Mouse (Mus musculus): ENCODE measurements around the gene Stx16.

The Stx16 gene

DNA sequence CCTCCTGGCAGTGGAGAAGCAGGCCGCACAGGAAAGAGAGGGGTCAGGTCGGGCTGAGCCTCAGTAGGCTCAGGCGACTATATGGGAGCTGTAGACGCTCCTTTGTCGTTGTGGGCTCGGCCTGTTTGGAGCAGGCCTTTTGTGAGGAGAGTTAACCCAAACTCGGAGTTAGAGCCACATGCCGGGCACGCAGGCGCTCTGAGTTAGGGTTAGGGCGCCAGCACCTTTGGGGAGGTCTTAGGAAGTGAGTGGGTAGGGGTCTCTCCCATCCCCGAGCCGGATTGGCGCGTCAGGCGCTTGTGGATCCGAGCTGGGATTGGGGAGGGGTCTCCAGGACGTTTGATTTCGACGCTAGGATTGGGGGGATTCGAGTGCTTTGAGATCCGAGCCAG is 321 bp downstream of the Stx16 start:
- DNase-seq (ENCODE audit: low spot score) = no peak

DNA sequence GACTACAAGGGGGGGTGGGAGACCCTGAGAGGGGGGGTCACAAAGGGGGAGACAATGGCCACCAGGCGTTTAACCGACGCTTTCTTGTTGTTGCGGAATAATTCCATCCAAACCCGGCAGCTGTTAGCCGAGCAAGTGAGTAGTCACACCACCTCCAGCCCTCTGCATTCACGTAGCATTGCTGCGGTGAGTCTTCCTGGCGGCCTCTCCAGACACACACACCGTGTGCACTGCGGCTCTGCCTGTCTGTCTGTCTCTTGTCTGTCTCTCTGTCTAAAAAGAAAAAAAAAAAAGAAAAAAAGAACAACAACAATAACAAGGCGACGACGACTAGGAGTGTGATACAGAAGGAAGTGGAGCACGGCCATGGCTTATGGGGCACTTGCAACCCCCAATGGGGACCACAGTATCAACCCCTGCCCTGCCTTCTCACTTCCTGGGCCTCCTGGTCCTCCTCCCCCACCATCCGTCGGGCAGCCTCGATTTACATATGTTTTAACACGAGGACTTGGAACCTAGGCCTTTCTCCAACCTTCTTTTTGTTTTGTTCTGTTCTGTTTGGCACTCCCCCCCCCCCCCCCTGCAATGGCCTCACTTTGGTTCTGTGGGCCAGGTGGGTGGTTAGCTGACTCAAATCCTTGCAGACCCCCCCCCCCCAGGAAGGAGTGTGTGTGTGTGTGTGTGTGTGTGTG is 1.0 kb downstream of the Stx16 start:
- no peak for DNase-seq (ENCODE audit: low spot score)

DNA sequence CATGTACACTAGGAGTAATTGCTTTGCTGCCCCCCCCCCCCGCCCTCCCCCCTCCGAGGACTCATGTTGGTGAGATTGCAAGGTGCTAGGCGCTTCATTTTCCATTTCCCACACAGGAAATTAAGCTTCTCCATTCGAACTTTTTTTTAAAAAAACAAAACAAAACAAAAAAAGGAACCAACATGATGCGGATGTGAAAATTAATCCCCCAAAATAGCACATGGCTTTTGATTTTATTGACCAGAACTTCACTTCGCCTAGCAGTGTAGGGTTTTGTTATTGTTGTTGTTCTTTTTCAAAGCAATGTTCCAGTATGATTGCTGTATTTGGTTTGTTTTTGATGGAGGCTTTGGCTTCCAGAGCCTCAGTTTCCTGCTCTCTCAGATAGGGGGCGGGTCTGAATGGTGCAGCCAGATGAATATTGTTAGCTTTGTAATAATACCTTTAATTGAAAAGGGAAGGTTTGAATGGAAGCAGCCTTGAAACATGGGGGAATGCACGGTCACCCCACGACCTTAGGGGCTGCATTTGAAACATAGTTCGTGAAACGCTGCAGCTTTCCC is 1.7 kb downstream of the Stx16 start:
- no peak for DNase-seq (ENCODE audit: low spot score)

DNA sequence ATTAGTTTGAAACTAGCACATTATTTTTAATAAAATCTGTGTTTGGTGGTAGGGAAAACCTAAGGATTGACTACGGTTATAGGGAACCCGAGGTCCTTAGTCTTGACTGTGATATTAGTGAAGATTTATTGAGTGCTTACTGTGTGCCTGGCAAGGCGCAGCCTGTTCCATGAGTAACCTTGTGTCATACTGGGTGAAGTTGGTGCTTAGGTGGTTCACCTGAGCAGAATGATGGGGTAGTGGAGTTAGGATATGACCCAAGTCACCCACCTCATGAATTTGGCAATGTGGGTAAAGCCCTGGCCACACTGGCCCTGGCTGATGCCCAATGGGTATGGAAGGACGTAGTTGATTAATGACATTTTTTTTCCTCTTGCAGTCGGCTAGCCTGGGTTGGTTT is 5.7 kb downstream of the Stx16 start:
- no peak for DNase-seq (ENCODE audit: low spot score)

DNA sequence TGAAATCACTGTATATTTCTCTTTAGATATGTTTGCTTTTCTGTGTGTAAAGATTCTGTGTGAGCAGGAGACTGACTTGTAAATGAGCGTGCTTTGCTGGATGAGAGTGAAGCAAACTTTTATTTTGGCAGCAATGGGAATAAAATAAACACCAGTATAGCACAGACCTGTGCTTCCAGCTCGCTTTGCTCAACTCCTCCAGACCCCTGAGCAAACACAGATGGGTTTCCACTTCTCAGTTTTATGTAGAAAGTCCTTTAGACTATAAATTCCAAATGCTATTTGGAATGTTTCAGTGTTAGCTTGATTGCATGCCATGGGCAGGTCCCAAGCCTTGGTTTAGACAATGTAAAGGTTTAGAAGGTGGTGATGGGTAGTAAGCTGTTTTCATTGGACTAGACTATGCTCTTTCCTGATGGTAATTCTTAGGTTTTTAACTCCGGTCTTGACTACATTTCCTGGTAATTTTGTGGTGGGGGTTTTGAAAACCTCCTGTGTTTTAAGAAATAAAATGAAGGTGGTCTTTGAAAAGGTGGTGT is 6.3 kb downstream of the Stx16 start:
- DNase-seq (ENCODE audit: low spot score) = no peak

DNA sequence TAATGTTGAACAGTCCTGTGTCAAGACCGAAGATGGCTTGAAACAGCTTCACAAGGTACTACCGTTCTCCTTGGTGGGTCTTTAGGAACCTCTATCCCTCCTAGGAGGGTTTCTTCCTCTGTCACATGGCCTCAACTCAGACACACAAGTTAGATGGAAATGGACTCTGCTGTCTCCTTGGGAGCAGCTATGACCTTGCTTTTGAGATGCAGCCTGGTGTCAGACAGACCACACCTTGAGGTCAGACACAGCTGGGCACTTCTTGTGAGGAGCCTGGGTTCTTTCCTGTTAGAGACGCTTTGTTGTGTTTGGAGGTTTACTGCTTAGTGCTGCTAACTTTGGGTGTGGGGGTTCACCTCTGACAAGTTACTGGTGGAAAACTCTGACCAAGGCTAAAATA is 19.0 kb downstream of the Stx16 start:
- DNase-seq (ENCODE audit: low spot score) = no peak

DNA sequence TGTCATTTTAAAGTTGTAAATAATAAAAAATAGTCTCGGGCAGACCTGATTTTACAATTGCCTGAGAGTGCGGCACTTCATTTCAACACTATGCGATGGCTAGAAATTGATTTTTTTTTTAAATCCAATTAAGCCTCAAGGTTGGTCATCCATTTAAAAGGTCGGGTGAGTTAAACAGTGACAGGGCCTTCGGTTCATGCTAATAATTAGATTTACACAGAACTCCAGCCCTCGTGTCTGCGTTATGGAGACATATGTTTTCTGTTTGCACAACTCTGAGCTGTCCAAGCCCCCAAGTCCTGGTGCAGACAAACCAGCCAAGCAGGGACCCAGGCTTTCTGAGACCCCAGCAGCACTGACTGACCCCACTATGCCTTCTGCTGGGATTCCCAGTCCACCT is 26.3 kb downstream of the Stx16 start:
- DNase-seq (ENCODE audit: low spot score) = no peak

DNA sequence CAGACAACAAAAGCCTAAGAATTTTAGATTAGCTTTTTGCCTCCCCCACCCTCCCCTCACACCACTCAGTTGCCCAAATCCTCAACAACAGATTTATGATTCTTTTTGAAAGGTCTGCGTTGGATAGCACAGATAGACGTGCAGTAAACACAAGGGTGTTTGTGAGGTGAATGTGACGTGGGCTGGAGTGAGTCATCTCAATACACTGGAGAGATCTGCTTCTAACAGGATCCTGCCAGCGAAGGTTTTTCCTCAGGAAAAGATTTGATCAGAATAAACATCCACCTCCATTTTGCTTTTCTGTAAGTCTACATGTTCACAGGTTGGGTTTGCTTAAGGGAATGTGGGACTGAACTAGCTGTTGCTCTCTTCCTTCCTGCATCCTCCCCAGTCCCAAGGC is 27.4 kb downstream of the Stx16 start:
- no peak for DNase-seq (ENCODE audit: low spot score)

DNA sequence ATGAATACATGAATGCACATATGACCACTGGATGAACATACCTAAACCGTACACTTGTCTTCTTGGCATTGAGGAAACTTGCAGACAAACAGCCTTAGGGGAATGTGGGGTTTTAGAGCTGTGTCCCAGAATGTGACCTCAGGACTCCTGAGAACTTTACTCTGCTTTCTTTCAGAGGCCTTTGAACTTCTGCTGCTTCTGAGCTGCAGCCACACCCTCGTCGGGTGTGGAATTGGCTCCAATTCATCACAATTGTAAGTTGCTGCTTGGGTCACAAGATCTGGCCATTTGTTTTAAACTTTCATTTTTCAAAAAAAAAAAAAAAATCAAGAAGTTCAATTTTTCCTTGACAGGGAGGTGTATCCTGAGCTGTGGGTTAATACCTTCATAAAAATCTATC is 31.3 kb downstream of the Stx16 start:
- DNase-seq (ENCODE audit: low spot score) = no peak

DNA sequence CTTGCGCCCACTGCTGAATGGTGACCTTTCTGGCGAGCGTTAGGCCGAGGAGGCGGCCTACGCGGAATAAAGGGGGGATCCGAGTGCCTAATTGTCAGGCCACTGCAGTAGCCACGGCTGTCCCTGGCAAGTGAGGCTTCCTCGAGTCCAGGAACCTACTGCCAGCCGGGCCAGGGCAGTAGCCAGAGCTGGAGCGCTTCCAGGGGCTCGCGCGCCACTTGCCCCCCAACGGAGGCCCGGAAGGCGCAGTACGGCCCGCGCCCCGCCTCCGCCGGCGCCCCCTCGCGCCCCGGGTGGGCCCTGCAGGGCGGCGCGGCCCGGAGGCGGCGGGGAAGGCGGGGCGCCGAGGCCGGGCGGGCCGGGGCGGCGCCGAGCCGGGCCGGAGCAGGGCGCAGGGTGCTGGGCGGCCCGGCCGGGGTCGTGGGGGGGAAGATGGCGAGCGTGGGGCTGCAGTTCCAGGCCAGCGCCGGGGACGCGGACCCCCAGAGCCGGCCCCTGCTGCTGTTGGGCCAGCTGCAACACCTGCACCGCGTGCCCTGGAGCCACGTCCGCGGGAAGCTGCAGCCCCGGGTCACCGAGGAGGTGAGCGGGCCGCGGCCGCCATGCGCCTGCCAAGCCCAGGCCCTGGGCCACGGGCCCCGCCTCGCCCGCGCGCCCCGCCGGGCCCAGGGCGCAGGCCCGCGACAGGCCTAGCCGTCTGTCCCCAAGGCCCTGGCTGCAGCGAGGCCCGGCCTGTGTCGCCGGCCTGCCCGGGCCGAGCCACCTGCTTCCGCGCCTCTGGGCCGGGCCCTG is 34.1 kb downstream of the Stx16 start, which contains the start of gene Npepl1:
Gene Npepl1 (plus strand): TSS at position 359 of the 792 bp plus-strand sequence.
- peak; percentile 81 for DNase-seq (ENCODE audit: low spot score)

DNA sequence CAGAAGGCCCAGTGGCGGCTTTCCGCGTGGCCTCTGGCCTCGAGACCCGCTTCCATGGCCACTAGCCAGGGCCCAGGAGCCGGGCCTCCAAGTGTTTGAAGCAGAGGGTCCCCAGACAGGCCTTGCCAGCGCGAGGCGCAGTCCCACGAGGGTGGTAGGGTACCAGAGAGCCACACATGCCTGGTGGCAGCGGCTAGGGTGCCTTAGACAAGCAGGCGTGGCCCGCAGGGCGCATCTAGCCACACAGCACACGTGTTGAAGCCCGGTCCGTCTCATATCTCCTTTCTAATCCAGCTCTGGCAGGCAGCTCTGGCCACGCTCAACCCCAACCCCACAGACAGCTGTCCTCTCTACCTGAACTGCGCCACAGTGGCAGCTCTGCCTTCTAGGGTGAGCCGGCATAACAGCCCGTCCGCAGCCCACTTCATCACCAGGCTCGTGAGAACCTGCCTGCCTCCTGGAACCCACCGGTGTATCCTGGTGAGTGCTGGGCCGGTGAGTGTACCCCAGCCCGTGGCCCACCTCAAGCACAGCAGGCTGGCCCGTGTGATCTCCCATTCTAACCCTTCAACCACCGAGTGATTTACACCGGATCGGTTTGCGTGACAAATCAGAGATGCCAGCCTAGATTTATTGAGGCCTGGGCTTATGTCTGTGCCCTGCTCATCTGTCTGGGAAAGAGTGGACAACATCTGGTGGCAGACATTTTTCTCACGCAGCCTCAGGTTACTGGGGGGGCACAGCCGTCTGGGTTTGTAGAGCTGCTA is 34.9 kb downstream of the Stx16 start:
- DNase-seq (ENCODE audit: low spot score) = no peak

DNA sequence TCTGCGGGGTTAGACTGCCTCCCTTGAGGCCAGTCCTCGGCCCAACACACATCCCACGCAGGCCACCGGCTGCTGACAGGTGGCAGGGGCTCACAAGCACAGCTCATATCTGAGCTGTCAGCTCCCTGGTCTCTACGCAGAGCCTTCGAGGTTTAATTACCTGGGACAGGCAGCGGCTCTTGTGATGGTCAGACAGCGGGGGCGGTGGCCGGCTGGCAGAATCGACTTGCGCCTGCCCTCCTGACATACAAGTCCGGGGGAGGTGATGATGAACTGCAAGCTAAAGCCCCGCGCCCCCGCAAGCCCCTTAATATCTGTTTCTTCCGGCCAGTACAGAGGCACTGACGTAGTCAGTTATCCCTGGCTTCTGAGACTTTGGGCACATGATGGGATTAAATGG is 36.8 kb downstream of the Stx16 start:
- DNase-seq (ENCODE audit: low spot score) = no peak

DNA sequence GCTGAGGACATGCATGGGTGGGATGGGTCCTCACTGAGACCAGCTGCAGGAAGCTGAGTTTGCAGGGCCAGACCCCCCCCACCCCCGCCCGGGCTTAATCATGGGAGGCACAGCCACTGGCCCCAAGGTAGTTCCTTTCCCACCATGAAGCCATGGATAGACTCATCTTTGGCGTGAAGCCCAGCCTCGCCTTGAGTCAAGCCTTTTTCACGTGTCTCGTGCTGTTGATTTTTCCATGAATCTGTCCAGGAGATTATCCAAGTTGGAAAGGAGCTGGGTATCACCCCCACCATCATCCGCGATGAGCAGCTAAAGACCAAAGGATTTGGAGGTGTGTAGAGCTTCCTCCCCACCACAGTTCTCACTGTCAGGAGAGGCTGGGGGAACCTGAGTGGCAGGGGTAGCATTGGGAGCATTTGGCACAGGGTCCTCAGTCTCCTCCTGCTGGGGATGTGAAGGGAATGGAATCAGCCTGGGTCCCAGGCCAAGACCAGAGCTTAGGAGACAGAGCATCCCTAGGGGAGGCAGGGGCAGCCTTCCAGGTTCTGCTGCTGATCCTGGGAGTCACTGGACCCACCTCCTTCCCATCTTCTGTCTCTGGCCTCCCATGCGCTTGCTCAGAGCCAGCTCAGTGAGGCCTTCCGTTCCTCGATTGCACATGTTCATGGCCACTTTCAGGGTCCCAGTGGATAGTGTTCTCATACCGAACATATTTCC is 38.2 kb downstream of the Stx16 start:
- DNase-seq (ENCODE audit: low spot score) = no peak

DNA sequence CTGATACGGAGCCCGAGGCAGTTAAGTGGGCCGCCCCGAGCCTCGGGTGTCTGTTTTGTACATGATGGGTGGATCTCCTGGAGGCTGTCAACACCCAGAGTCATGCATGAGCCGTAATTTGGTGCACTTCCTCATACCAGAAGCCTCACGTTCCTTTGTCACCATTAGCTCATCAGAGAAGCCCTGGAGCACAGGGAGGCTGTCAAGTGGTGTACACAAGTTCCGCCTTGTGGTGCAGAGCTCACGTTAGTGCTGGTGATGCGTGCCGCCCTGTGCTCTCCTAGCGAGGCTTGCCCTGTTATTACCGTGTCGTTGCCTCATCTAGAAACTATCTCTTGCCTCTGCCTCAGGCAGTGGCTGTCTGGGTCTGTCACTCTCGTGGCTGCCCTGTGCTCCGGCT is 40.8 kb downstream of the Stx16 start:
- no peak for DNase-seq (ENCODE audit: low spot score)

DNA sequence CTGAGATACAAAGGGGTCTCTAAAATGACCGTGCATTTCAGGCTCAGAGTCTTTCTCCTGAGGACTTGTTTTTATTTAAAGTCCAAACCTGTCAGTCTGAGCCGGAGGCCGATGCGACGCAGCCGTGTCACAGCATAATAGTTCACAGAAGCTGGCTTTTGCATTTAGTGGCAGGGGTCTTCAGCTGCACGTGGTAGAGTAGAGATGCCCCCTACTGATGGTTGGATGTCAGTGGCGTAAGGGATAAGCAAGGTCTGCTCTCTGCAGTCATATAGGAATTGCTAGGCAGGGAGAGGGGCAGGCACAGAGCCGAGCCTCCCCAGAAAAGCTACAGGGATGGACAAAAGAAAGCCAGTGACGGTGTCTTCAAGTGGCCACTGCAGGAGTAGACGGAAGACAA is 42.0 kb downstream of the Stx16 start:
- DNase-seq (ENCODE audit: low spot score) = no peak

DNA sequence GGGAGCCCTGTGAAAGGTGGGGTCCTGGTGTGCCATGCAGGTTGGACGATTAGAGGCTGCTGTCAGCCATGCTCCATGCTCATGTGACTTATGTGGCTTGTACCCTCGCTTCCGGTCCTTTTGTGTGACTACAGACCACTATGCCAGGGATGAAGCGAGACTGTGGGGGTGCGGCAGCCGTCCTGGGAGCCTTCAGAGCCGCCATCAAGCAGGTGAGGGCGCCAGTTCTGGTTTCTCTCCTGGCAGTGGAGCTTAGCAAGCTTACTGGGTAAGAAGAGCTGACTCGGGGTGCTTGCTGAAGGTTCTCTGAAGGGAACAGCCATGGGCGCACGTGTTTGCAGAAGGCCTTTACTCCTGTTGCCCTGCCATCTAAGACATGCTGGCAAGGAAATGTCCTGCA is 43.2 kb downstream of the Stx16 start:
- DNase-seq (ENCODE audit: low spot score) = no peak

DNA sequence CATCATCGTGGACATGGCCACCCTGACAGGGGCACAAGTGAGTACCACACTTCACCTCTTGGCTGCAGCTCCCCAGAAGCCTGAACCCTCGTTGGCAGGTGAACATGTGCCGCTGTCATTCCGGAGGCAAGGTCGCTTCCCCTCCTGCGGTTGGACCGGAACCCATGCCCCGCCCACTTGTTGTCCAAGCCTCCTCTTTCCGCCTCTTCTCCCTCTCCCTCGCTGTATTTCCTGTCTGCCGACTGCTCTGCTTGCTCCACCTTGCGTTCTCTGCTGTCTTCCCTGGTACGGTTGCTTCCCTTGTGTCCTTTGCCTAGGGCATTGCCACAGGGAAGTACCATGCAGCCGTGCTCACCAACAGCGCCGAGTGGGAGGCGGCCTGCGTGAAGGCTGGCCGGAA is 44.5 kb downstream of the Stx16 start:
- DNase-seq (ENCODE audit: low spot score) = no peak

DNA sequence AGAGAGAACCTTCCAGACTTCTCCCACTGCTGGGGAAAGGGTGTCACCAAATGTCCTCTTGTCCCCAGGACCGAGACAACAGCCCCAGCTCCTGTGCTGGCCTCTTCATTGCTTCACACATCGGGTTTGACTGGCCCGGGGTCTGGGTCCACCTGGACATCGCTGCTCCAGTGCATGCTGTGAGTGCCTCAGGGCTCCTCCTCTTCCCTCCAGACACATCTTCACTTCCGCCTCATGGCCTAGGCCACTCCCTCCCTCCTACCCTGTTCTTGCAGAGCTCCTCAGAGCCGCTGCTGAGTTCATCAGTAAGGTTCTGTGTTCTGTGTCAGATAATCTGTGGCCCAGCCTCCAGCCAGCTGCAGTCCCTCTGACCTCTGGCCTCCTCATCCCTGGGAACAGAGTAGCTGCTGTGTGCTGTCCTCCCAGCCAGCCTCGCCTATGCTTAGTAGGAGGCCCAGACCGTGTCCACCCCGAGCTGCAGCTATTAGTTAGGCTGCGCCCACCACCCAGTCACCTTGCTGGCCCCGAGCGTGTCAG is 45.4 kb downstream of the Stx16 start:
- DNase-seq (ENCODE audit: low spot score) = no peak

DNA sequence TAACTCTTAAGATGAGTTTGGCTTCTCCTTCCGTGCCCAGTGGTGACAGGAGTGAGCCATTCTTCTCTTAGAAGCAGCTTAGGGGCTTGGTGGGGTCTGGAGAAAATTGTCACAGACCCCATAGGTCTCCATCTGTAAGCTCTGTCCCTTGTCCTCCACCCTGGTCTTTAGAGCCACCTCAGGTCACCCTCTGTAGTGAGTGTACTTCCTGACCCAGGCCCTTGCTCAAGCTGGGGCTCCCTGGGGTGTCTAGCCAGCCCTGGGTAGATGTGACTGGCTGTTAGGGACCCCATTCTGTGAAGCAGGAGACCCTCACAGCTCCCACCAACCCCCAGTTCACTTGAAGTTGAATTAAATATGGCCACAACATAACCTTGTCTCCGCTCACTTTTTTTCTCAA is 46.2 kb downstream of the Stx16 start:
- no peak for DNase-seq (ENCODE audit: low spot score)

DNA sequence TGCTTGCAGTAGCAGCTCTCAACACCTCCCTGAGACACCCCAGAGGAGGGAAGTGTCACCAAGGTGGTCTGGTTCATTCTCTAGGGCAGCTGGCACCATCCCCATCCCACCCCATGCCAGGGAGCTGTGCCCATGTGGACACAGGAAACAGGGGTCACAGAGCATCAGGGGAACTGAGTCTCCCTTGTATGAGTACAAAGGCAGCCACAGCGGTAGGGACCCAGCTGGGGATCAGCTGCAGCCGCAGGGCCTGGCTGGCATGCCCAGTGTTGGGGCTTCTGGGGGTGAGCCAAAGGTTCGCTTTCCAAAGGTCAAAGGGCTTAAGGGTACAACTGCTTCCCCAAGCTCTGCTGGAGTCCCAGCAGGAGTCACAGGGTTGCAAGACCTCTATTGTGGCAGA is 47.6 kb downstream of the Stx16 start:
- no peak for DNase-seq (ENCODE audit: low spot score)
